11 mouse cellular contexts compared by ENCODE assay signal in the genomic region with DNA sequence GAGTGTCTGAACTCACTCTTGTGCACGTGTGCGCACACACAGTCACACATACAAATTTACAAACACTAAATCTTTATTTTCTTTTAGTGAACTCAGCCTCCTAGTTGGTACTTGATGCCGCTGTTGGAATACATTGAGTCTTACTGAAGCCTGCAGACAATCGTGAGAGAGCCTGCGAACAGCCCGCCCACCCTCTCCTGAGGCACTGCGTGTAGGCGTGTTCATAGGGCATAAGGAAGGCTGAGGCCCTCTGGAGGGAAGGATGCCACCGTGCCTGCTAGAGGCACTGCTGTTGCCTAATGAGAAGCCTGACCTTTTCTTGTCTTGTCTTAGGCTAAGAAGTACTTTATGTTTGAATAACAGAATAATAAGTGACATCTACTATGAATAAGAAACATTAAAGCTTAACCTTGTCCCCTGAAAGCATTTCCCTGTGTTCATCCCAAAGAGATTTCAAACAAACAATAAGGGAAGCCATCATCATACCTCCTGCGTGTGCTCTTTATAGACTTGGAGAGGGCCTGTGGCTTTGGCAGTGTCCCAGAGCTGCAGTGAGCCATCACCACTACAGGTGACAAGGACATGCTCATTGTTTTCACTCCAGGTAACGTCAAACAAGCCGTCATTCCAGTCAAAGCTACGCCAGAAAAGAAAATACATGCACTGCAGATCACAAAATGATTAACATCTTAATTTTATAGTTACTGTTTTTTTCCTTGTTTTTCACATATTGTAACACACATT. TPM values are rescaled to one million over a fixed set of nuclear protein-coding genes. Genes with fewer than 3 reads are reported as not detected.
A peak's percentile ranks its signal among the peaks of the same experiment; 100 is the strongest.
DNase-seq lines count a peak whose midpoint lies in the region; TF ChIP-seq lines count a peak whose summit lies in the region.
"Had no signal": no experiment of that assay in that cellular context is flagged by ENCODE, and none has a peak within 500 bp of the region (broad histone marks: within the 10 kb centered on the region; RNA-seq: fewer than 3 reads in every experiment).

No protein-coding gene starts in this region.

- 32% methylated on average over 13 of the region's 13 CpGs for WGBS in cerebellum, adult 2 months
- WGBS in midbrain, embryonic 10.5 days: 89% methylated on average over 13 of the region's 13 CpGs
- WGBS in heart, embryonic 10.5 days: 81% methylated on average over 13 of the region's 13 CpGs

- peaks cover 15% of the 10 kb centered on the region for H3K36me3 ChIP-seq in midbrain, embryonic 10.5 days
- H3K36me3 ChIP-seq in heart, embryonic 10.5 days: peaks cover 7% of the 10 kb centered on the region
- H3K36me3 ChIP-seq: neural tube, embryonic 12.5 days had no signal

- no peaks in the 10 kb centered on the region for H3K9me3 ChIP-seq in midbrain, embryonic 10.5 days (replicated peaks)
- no peaks in the 10 kb centered on the region for H3K9me3 ChIP-seq in heart, embryonic 10.5 days
- H3K9me3 ChIP-seq: neural tube, embryonic 12.5 days had no signal

- DNase-seq in heart, adult 11 months: peak; percentile 56
- no peak for DNase-seq in heart, adult 9 months (ENCODE audit: low spot score in 2 of 2)
- DNase-seq in cerebellum, adult 2 months: peak; percentile 53 to 72
- peak; percentile 19 to 34 for DNase-seq in frontal cortex, postnatal 25 days (ENCODE audit: low spot score in 2 of 2)
- DNase-seq in left cerebral cortex, postnatal 25 days (ENCODE audit: low spot score in 2 of 2): peak; percentile 52 to 90
- no peak for DNase-seq in ovary, postnatal 10 days (ENCODE audit: low spot score)
- DNase-seq in midbrain, embryonic 10.5 days (ENCODE audit: low spot score): no peak
- DNase-seq in heart, embryonic 10.5 days (ENCODE audit: low spot score): no peak
- DNase-seq: adrenal gland, adult 2 months; lung, adult 2 months had no signal

- H3K27me3 ChIP-seq in cerebellum, adult 2 months (ENCODE audit: control insufficient read depth, insufficient read depth, low read length): no peaks in the 10 kb centered on the region
- no peaks in the 10 kb centered on the region for H3K27me3 ChIP-seq in midbrain, embryonic 10.5 days (ENCODE audit: low read depth, poor library complexity, severe bottlenecking)
- H3K27me3 ChIP-seq in heart, embryonic 10.5 days (ENCODE audit: insufficient read depth, poor library complexity, severe bottlenecking): no peaks in the 10 kb centered on the region
- H3K27me3 ChIP-seq: neural tube, embryonic 12.5 days had no signal

- intact Hi-C loops in left cerebral cortex, postnatal 25 days (cut with DNase I): loop anchor here (10.0 kb wide), 2 partner anchors 309 to 989 kb away; partner anchors contain the start of gene Ifngr1

- H3K27ac ChIP-seq in cerebellum, adult 2 months (ENCODE audit: insufficient read depth, low read length): no peak overlapping the region
- H3K27ac ChIP-seq in midbrain, embryonic 10.5 days (replicated peaks): no peak overlapping the region
- no peak overlapping the region for H3K27ac ChIP-seq in heart, embryonic 10.5 days
- H3K27ac ChIP-seq: neural tube, embryonic 12.5 days had no signal

- no peak for TF ChIP-seq POLR2A in cerebellum, adult 2 months (IDR thresholded peaks at IDR 0.05; ENCODE audit: borderline replicate concordance, insufficient read depth, low read length)

- no peak for TF ChIP-seq CTCF in cerebellum, adult 2 months (IDR thresholded peaks at IDR 0.05; ENCODE audit: borderline replicate concordance, insufficient read depth, low read depth, low read length)

- H3K4me3 ChIP-seq in cerebellum, adult 2 months (replicated peaks; ENCODE audit: insufficient read depth, low read depth, low read length): no peak overlapping the region
- H3K4me3 ChIP-seq in midbrain, embryonic 10.5 days: no peak overlapping the region
- H3K4me3 ChIP-seq in heart, embryonic 10.5 days: no peak overlapping the region
- H3K4me3 ChIP-seq: neural tube, embryonic 12.5 days had no signal

- H3K4me1 ChIP-seq in cerebellum, adult 2 months (ENCODE audit: control insufficient read depth, insufficient read depth, low read length): peaks cover 8% of the 10 kb centered on the region; the same call in 1 of the 2 replicates
- 0 out of 2 replicates have a peak, but pooled peaks cover 2% of the 10 kb centered on the region for H3K4me1 ChIP-seq in midbrain, embryonic 10.5 days
- H3K4me1 ChIP-seq in heart, embryonic 10.5 days: no peaks in the 10 kb centered on the region
- H3K4me1 ChIP-seq: neural tube, embryonic 12.5 days had no signal

RNA-seq across cellular contexts. Expression of gene Pex7, which starts 3.2 kb away (rescaled TPM):
- 38.8 and 39.8 TPM in 2 replicates for polyA plus RNA-seq in cerebellum, adult 2 months (2012; rRNA removed)
- 10 to 100 TPM; 24.3 to 27.1 TPM for total RNA-seq in left cerebral cortex, postnatal 25 days (2021)
- polyA plus RNA-seq in midbrain, embryonic 10.5 days (2016; fragmentation: Nextera tagmentation; extraction: Ambion mirVana): 31.2 and 33.1 TPM in 2 replicates
- 31.6 and 41.5 TPM in 2 replicates for polyA plus RNA-seq in heart, embryonic 10.5 days (2016; fragmentation: Nextera tagmentation; extraction: Ambion mirVana)

RNA-seq across cellular contexts. Expression of gene Map3k5, which starts 30.0 kb away (rescaled TPM):
- 12.1 and 14.4 TPM in 2 replicates for polyA plus RNA-seq in cerebellum, adult 2 months (2012; rRNA removed)
- total RNA-seq in left cerebral cortex, postnatal 25 days (2021): 10 to 100 TPM; 46.4 to 56.3 TPM
- 0.32 and 0.34 TPM in 2 replicates for polyA plus RNA-seq in midbrain, embryonic 10.5 days (2016; fragmentation: Nextera tagmentation; extraction: Ambion mirVana)
- 2.4 and 2.6 TPM in 2 replicates for polyA plus RNA-seq in heart, embryonic 10.5 days (2016; fragmentation: Nextera tagmentation; extraction: Ambion mirVana)

RNA-seq across cellular contexts. Expression of gene Slc35d3, which starts 53.0 kb away (rescaled TPM):
- 2.0 and 2.3 TPM in 2 replicates for polyA plus RNA-seq in cerebellum, adult 2 months (2012; rRNA removed)
- 1 to 10 TPM in 1 of 2 experiments, under 1 TPM in 1; 0.85 to 5.2 TPM for total RNA-seq in left cerebral cortex, postnatal 25 days (2021)
- polyA plus RNA-seq in midbrain, embryonic 10.5 days (2016; fragmentation: Nextera tagmentation; extraction: Ambion mirVana): 0.90 and 0.97 TPM in 2 replicates
- polyA plus RNA-seq in heart, embryonic 10.5 days (2016; fragmentation: Nextera tagmentation; extraction: Ambion mirVana): 2.9 and 3.4 TPM in 2 replicates

Comparison
In these comparisons a context has a peak if more than half of its experiments do, and no peak if none do; other contexts are left out.
1. DNase-seq: peak in heart, adult 11 months (single experiment), cerebellum, adult 2 months (2 of 2), frontal cortex, postnatal 25 days (2 of 2) and left cerebral cortex, postnatal 25 days (2 of 2); none in heart, adult 9 months (0 of 2), ovary, postnatal 10 days (single experiment), midbrain, embryonic 10.5 days (single experiment) and heart, embryonic 10.5 days (single experiment).